Mouse (Mus musculus): ENCODE data around the gene Rbm3.
A peak's percentile ranks its signal among the peaks of the same experiment; 100 is the strongest.
"Not testable (repeated sequence)": the region's sequence is repeated elsewhere in the genome, so short reads cannot be mapped to it uniquely, and the experiment has no call there.

The Rbm3 gene

DNA sequence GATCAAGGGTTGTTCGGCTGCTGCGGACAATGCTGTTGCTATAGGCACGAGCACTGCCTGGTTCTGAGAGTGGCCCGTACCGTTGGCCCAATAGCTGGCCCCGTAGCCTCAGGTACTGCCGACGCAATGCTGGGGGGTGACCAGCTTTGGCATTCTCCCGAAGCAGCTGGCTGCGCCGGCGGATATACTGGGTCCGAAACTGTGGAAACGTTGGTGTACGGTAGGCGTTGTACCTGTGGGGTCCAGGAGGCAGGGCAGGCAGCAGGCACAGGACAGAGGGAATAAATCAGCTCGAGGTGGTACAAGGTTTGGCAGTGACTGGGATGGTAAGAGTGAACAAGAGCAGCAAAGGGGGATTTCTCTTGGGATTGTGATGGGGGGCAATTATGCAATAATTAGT, 14.3 kb downstream of the Rbm3 start:
- no peak for DNase-seq (ENCODE audit: low read depth, low spot score)

DNA sequence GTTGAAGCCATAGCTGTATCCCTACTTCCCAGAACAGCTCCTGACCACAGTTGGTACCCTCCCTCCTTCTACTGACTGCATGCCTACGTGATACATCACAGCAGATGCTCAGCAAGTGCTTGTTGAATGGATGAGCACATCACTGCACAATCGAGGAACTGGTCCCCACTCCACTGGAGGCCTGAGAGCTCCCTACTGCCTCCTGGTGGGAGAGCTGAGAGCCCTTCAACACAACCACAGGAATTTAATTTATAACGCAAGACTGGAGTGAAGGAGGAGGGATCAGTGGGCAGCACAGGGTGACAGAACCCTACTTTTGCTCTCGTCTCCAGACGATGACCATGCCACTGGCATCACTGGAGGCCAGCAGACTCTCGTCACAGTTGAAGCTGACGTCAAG, 20.4 kb downstream of the Rbm3 start:
- DNase-seq (ENCODE audit: low read depth, low spot score) = no peak

DNA sequence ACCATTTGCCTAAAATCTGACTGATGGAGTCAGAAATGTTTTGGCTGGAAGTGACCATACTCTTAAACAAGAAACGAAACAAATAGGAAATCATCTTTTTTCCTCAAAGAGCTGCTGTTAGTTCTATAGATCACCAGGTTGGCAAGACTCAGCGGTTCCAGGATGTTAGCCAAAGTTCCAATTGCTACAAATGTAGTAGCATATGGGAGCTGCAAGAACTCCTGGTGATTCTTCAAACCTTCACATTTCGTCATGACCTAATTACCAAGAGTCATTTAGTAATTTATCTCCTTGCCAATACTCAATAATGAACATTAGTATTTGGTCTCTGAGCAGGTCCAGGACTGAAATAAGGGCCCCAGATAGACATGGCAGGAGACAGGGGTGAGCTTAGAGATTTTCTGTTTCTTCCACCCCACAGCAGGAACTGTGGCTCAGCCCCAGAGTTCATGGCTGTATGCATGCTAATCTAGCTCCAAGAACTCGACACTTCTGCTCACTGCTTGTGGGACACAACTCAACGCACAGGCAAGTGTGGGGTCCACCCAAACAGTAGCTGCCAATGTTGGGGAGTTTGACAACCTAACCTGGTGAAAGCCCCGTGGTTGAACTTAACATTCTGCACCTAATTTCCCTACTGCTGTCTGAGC, 21.7 kb downstream of the Rbm3 start:
- peak; percentile 80 for DNase-seq (ENCODE audit: low read depth, low spot score)

DNA sequence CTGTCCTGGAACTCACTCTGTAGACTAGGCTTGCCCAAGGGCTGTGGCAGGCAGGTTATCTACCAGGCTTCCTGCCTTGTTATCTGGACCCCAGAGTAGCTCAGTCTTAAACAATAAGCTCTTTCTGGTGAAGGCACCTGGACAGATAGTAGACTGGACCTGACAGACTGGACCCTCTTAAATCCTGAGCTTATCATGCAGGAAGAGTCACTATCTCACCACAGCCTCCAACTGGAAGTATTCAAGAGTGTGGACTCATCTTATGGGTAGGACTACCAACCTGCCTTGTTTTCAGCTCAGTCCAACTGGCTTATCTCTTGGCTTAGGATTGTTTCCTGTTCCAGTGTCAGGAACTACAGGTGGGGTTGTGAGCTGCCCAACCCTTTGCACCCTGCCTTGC, 28.4 kb downstream of the Rbm3 start:
- DNase-seq (ENCODE audit: low read depth, low spot score) = no peak

DNA sequence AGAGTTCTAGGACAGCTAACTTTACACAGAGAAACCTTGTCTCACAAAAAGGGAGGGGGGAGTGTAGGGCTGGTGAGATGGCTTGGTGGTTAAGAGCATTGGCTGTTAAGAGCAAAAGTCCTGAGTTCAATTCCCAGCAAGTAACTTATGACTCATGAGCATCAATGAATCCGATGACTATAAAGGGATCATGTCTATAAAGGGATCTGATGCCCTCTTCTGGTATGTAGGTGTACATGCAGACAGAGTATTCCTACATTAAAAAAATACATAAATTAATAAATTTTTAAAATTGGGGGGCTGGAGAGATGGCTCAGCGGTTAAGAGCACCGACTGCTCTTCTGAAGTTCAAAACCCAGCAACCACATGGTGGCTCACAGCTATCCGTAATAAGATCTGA, 30.4 kb downstream of the Rbm3 start:
- no peak for DNase-seq (ENCODE audit: low read depth, low spot score)

DNA sequence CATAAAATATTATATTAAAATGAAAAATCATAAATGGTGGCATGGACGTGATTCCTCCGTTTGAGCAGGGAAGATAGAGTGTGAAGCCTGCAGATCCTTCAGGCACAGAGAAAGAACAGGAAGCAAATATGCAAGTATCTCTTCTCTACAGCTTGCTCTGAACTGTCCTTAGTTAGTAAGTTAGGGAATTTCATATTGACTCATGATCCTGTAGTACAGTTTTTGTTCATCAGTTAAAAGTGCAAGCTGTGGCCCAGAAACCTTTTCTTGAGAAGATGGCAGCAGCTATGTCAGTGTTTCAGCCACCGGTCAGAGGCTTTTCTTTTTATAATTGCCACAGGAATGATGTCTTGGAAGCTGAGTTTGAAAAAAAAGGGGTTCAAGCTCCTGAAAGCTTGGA, 40.7 kb downstream of the Rbm3 start:
- DNase-seq (ENCODE audit: low read depth, low spot score) = no peak

DNA sequence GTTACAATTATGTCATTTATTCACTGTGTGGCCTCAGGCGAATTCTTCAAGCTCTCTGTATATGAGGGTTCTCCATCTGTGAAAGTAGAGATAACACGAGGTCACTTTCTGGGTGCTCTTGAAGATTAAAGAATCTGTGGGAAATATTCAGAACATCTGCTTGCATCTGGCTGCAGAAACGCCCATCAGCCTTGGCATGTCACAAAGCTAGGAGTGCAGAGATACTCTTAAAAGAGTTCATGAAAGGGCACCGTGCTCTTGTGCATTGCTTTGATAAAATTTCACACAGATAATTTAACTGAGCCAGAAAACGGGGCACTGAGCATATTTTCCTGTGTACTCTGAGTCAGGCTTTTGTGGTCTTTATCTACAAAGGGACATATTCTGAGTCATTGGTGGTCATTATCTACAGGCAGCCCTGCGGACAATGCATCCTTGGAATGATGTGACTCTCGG, 43.4 kb downstream of the Rbm3 start:
- DNase-seq (ENCODE audit: low read depth, low spot score) = no peak

DNA sequence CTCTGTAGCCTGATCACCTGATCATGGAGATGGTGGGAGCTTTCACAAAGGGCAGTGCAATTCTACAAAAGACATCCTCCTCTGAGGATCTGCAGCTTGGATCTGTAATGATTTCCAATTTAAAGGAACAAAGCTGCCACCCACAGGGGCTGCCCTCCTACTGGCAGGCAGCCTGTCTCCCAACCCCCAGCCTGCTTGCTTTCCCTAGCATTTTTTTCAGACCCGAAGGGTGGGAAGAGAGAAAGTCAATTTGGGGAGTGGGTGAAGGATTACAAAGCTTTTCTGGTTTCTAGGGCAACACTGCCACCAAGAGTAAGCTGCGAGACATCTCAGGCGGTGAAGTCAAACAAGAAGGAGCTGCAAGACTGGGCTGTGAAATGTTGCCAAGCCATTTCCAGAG, 44.7 kb downstream of the Rbm3 start:
- peak; percentile 77 for DNase-seq (ENCODE audit: low read depth, low spot score)

DNA sequence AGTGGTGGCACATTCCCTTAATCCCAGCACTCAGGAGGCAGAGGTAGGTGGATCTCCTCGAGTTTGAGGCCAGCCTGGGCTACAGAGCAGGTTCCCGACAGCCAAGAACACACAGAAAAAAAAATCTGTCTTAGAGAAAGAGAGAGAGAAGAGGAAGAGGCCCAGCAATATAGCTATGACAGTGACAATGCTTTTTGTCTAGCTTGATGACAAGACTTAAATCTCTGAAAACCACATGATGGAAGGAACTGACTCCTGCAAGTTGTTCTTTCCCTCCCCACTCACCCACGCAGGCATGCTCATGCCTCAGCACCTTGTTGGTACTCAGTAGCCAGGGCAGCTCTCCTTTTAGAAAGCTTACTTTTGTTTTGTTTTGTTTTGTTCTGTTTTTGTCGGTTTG, 46.2 kb downstream of the Rbm3 start:
- no peak for DNase-seq (ENCODE audit: low read depth, low spot score)

DNA sequence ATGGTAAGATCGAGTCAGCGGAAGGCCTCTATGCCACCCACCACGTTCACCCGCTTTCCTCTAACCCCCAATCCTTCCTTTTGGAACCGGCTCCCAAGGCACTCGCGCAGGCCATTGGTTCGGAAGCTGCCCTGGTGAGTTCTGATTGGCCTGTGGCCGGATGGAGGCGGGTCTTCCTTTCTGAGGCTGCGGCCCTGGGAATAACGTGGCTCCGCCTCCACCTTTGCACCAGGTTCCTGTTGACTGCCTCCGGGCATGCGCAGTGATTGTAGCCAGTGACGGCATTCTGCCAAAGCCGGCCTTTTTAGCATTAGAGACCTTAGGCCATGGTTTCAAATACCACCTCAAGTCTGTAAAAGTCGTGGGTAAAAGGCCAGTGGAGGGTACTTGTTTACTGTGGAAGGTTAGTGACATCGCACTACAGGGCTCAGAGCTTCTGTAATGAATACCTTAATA, 48.9 kb downstream of the Rbm3 start:
- peak; percentile 99 for DNase-seq (ENCODE audit: low read depth, low spot score)

DNA sequence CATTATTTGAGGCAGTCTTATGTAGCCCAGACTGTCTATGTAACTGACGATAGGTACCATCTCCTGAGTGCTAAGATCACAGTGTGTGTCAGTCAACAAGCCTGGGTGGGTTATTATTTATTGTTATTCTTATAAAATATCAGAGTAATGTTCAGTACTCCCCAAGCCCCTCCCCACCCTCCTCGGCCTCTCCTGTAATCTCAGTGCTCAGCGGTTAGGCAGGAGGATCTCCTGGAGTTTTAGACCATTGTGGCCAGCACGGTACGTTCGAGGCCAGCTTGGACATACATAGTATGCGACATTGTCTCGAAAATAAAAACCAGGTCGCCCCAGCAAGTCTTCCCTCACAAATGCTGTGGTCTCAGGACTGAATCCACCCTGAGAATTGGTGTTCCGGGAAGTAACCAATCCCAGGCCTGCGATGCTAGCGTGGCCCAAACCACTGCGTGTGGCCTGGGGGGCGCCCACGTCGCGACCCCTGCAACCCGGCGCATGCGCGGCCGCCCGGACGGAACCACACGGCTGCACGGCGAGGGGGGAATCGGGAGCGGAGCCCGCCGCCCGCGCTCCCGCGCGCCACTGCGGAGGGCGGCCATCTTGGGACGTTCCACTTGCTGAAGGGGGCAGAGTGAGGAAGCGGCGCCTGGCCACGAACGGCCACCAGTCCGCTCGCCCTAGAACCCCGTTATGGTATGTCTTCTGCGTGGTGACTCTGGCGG, 49.5 kb downstream of the Rbm3 start:
- DNase-seq (ENCODE audit: low read depth, low spot score) = not testable (repeated sequence)

DNA sequence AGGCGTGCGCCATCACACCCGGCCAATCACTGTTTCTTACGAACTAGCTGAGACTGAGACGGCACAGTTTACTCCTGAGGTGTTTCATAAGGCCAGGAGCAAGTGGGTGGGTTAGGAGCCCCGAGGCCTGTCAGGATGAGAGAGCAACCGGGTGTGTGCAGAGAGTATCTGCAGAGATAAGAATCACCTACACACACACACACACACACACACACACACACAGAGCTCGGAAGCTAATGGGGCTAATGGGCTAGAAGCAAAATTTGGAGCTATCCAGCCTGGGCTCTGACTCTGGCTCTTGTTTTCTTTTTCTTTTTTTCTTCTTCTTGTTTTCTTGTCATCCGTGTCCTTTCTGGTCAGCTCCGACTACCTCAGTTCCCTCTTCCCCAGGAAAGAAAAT, 50.1 kb downstream of the Rbm3 start:
- DNase-seq (ENCODE audit: low read depth, low spot score) = no peak

DNA sequence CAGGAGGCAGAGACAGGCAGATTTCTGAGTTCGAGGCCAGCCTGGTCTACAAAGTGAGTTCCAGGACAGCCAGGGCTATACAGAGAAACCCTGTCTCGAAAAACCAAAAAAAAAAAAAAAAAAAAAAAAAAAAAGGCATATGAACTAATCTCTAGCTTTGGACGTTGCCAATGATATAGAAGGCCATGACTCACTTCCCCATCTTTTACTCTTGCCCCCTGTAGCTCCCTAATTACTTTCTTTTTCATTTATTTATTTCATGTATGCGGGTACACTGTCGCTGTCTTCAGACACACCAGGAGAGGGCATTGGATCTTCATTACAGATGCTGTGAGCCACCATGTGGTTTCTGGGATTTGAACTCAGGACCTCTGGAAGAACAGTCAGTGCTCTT, 54.7 kb downstream of the Rbm3 start:
- not testable (repeated sequence) for DNase-seq (ENCODE audit: low read depth, low spot score)

DNA sequence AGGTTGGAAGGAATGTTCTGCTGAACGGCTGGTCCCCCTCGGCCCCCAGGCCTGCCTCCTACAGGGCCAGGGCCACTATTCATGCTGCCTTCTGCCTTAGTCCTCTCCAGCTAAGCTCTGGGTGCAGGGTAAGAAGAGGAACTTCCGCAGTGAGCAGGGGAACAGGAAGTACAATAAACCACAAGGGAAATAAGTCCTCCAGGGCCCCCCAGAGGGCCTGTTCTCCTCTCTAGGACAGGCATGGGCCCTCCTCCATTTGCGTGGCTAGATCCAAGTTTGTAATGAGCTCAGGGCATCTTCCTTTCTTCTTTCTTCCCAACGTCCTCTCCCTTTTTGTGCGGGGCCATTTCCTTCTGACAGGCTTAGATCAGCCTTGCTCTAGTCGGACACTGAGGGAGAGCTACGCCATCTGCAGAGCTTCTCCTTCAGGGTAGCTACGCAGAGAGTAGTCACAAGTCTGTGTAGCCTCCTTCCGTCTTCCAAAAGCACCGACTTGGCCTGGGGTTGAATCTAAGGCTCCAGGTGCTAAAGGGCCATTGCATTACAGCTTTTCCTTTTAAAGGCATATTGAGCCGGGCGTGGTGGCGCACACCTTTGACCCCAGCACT, 55.2 kb downstream of the Rbm3 start, which contains the start of gene Was:
TSS of gene Was (minus strand) at position 153 of the 608 bp plus-strand sequence.
- no peak for DNase-seq (ENCODE audit: low read depth, low spot score)

DNA sequence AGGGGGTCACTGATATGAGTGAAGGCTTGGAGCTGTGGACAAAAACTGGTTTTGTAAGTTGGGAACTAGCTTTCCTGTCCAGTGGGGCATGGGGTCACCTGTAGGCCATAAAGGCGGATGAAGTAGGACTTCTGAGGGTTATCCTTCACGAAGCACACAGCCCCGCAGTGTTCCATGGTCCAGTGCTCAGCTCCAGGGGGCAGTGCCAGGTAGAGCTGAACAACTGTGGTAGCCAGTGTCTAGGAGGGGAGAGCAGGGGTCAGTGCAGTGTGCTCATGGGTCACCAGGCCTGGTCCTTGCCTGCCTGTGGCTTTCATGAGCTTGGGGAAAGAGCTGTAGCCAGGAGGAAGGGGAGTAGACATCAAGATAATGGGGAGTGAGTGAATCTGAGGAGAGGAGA, 55.9 kb downstream of the Rbm3 start:
- no peak for DNase-seq (ENCODE audit: low read depth, low spot score)
